Mouse (Mus musculus) heart, adult 18-20 months (tissue): ENCODE results near the gene Myocd. TPM values are rescaled to one million over a fixed set of nuclear protein-coding genes. Genes with fewer than 3 reads are reported as not detected.
A peak's percentile ranks its signal among the peaks of the same experiment; 100 is the strongest.

ENCODE experiments used
- DNase-seq, 2 experiments: peaks; one replicate each; pipeline ENCODE4 v3.0.0; 2021 to 2022; ENCODE audit warnings: mixed read lengths in 1 of 2
- long read RNA-seq, 2 experiments: library from polyadenylated mRNA; stranded (forward); transcript quantifications; one replicate each; pipeline ENCODE4 v2.0.0; 2021
- total RNA-seq, 2 experiments: library from RNA; stranded (reverse); gene quantifications; 2 replicates each; pipeline ENCODE4 v1.2.3; 2021

Gene Myocd
- 10 to 100 TPM; 65.5 to 66.9 TPM for total RNA-seq
- long read RNA-seq, experiment 1, full-length matches to known transcripts = 1 of 11 reads
- long read RNA-seq, experiment 1, partial matches to known transcripts = 5 of 11 reads
- long read RNA-seq, experiment 1, other reads (novel, unspliced or antisense) = 5 of 11 reads
- long read RNA-seq, experiment 2, partial matches to known transcripts = 1 of 7 reads
- long read RNA-seq, experiment 2, other reads (novel, unspliced or antisense) = 6 of 7 reads

GRCm38 (mm10) chr11:65269851-65270473 is at the start of gene Myocd:
Gene Myocd (minus strand): TSS chr11:65269989.
- DNase-seq = peak; percentile 66 to 68

- DNase-seq = peak; percentile 58 to 86
These were observed 34.0 kb upstream of the Myocd start for GRCm38 (mm10) chr11:65303824-65304223.

- no peak for DNase-seq
These were observed 24.5 kb upstream of the Myocd start for GRCm38 (mm10) chr11:65294128-65294833.

- DNase-seq = no peak
These were observed 23.2 kb upstream of the Myocd start for GRCm38 (mm10) chr11:65292994-65293393.

- no peak for DNase-seq
These were observed 17.9 kb upstream of the Myocd start for GRCm38 (mm10) chr11:65287706-65288105.

GRCm38 (mm10) chr11:65286211-65286610 is 16.4 kb upstream of the Myocd start:
- no peak for DNase-seq

- no peak for DNase-seq
These were observed 5.7 kb upstream of the Myocd start for GRCm38 (mm10) chr11:65275441-65275840.

DNA sequence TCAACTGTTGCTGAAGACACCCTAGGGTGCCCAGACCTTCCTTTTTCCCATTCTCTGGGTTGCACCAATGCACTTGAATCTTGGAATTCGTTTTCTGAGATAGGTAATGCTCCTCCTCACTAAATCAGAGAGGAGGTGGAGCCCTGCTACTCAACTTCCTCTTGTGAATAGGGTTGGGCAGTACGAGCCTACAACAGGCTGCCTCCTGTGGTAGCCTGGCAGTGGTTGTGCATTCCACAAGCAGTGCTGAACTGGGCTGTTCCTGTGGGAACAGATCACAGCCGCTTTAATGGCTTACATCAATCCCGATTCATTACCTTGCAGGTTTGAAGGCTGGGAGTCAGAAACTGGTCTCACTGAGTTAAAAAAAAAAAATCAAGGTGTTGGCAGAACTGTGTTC is 1.2 kb upstream of the Myocd start:
- DNase-seq = peak; percentile 13 to 44

- DNase-seq = peak; percentile 44 to 55
These were observed 1.5 kb downstream of the Myocd start for GRCm38 (mm10) chr11:65268310-65268709.

GRCm38 (mm10) chr11:65263466-65263865 is 6.3 kb downstream of the Myocd start:
- peak in 1 of 2 experiments; percentile 47 for DNase-seq

GRCm38 (mm10) chr11:65258997-65259396 is 10.8 kb downstream of the Myocd start:
- no peak for DNase-seq

- DNase-seq = no peak
These were observed 13.6 kb downstream of the Myocd start for GRCm38 (mm10) chr11:65256143-65256542.

GRCm38 (mm10) chr11:65255564-65255963 is 14.2 kb downstream of the Myocd start:
- no peak for DNase-seq

- no peak for DNase-seq
These were observed 19.4 kb downstream of the Myocd start for GRCm38 (mm10) chr11:65250366-65250765.

- no peak for DNase-seq
These were observed 23.3 kb downstream of the Myocd start for GRCm38 (mm10) chr11:65246301-65247054.

DNA sequence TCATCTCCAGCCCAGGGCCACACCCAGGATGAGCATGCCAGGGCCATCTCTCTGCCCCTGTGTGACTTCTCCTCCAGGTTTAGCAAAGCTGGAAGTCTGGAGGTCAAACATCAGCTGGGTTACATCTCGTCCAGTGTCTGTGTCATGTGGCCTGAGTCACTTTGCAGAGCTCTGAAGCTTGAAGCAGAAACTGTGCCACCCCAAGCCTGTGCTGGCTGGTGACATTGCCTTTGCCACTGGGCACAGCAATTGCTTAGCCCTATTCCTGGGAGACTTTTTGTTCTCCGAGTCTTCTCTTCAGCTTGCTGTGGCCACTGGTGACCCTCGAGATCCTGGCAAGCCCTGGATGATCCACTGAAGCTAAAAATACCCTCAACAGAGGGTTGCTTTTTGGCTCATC is 26.2 kb downstream of the Myocd start:
- peak; percentile 59 to 83 for DNase-seq

GRCm38 (mm10) chr11:65240521-65240920 is 29.3 kb downstream of the Myocd start:
- no peak for DNase-seq

- DNase-seq = no peak
These were observed 31.9 kb downstream of the Myocd start for GRCm38 (mm10) chr11:65237896-65238295.

DNA sequence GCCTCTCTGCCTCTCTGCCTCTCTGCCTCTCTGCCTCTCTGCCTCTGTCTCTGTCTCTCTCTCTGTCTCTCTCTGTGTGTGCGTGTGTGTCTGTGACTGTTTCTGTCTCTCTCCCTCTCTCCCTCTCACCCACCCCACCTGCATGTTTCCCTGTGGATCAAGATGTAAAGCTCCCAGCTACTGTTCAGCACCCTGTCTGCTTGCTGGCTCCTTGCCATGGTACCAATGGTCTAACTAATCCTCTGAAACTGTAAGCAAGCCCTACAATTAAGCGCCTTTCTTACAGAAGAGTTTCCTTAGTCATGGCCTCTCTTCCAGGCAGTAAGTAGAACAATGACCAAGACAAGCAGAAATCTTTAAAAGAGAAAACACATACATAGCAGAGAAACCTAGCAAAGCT is 32.9 kb downstream of the Myocd start:
- DNase-seq = no peak

DNA sequence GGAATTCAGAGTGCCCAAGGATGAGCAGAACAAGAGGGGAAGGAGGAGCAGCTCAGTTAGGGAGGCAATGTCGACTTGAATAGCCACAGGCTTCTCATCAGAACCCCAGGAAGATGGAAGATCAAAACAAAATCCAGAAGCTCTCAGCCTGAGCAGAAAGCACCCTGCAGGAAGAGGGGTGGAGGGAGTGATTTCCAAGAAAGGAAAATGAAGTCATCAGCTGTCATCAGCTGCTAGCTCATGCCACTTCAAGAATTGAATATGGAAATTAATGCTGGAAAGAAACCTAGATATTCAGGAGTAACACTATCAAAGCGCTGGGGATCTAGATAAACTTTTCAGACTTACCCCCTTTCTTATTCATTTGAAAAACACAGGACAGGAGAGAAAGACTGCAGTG is 34.4 kb downstream of the Myocd start:
- no peak for DNase-seq

DNA sequence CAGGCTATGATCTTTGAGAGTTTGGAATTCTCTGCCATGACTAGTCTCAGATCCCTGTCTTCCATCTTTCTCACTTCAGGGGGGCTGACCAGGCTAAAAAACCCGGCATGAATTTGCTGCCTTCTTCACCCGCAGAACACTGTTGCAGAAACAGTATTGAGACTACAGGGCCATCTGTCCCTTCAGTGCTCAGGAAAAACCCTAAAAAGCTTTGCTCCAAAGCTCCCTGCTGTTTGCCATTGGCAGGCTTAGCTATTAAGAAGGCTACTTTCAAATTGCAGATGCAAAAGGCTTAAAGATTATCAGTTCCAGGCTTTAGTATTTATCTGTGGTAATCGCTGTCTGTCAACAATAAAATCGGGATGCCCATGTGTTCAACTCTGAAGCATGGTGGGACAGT is 38.0 kb downstream of the Myocd start:
- no peak for DNase-seq

DNA sequence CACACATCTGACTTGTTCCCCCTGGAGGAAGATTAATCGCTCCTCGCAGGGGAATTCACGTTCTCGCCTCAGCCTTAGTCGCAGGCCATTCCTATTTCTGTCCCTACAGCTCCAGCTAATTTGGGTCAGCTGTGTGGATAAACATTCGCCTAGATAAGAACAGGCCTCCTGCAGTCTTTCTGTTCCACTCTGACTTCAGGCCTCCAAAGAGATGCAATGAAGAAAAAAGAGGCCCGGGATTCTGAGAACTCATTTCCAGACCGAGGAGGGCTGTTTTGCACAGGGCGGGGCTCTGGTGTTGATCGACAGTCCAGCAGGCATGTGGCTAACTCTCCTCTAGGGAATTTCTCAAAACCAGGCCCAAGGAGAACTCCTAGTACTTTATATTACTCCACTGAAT is 43.0 kb downstream of the Myocd start:
- peak; percentile 62 to 63 for DNase-seq
